Mouse (Mus musculus) lung, postnatal 0 days (tissue): ENCODE measurements around the gene Tubg2. TPM values are rescaled to one million over a fixed set of nuclear protein-coding genes. Genes with fewer than 3 reads are reported as not detected.

ENCODE experiments used
- ATAC-seq: fragments of 200-750 bp; cut with Nextera tagmentation; 2 replicates; pipeline ENCODE4 v1.8.0; 2017; ENCODE audit warnings: moderate library complexity
- DNase-seq: peaks from one replicate; pipeline ENCODE4 v3.0.0-alpha.2; 2016; ENCODE audit warnings: low spot score
- H3K27ac ChIP-seq: fragments of 300-500 bp; sonication (generic); 2 replicates; pipeline ENCODE4 v1.5.1; 2014; ENCODE audit warnings: antibody characterized with exemption, mild to moderate bottlenecking, low read length, mixed read lengths
- H3K27me3 ChIP-seq: fragments of 300-500 bp; sonication (generic); replicated peaks from 2 replicates; pipeline ENCODE4 v1.6.1; 2014; ENCODE audit warnings: low read length, mixed read lengths; ENCODE audit not compliant: insufficient read depth
- H3K36me3 ChIP-seq: fragments of 300-500 bp; sonication (generic); 2 replicates; pipeline ENCODE4 v1.6.1; 2014; ENCODE audit warnings: low read length, mixed read lengths; ENCODE audit not compliant: insufficient read depth
- H3K4me1 ChIP-seq: fragments of 300-500 bp; sonication (generic); 2 replicates; pipeline ENCODE4 v1.6.1; 2014; ENCODE audit warnings: antibody characterized with exemption, low read depth, low read length, mixed read lengths; ENCODE audit not compliant: insufficient read depth
- H3K4me2 ChIP-seq: fragments of 300-500 bp; sonication (generic); replicated peaks from 2 replicates; pipeline ENCODE4 v1.6.1; 2014; ENCODE audit warnings: low read depth, mild to moderate bottlenecking, low read length, moderate library complexity, mixed read lengths
- H3K4me3 ChIP-seq: fragments of 300-500 bp; sonication (generic); 2 replicates; pipeline ENCODE4 v1.5.1; 2014; ENCODE audit warnings: low read depth, low read length
- H3K9ac ChIP-seq: fragments of 300-500 bp; sonication (generic); replicated peaks from 2 replicates; pipeline ENCODE4 v1.6.1; 2014; ENCODE audit warnings: low read depth, mild to moderate bottlenecking
- H3K9me3 ChIP-seq: fragments of 300-500 bp; sonication (generic); 2 replicates; pipeline ENCODE4 v1.6.1; 2016; ENCODE audit warnings: low read length, mixed read lengths
- CTCF ChIP-seq: IDR thresholded peaks from 2 replicates; pipeline ENCODE4 v1.5.1; 2016; ENCODE audit warnings: antibody characterized with exemption, mild to moderate bottlenecking
- EP300 ChIP-seq: IDR thresholded peaks from 2 replicates; pipeline ENCODE4 v1.6.1; 2016; ENCODE audit warnings: antibody characterized with exemption, mild to moderate bottlenecking, control low read depth
- WGBS: fragments of 180-500 bp; shearing (Covaris S2); extraction: QIAGEN DNeasy Blood & Tissue Kit; methylation state at CpG from one replicate; pipeline ENCODE4 v1.1.7; 2014; 5-methylcytosine and 5-hydroxymethylcytosine counted together
- polyA plus RNA-seq: library from polyadenylated mRNA; unstranded; fragments of >200 nt; fragmentation: Nextera tagmentation; extraction: Ambion mirVana; gene quantifications from 2 replicates; pipeline ENCODE4 v1.2.1, GENCODE M21; 2015

Tubg2 gene
- polyA plus RNA-seq, 1 experiment from 2014 or later, result 2.3 TPM

DNA sequence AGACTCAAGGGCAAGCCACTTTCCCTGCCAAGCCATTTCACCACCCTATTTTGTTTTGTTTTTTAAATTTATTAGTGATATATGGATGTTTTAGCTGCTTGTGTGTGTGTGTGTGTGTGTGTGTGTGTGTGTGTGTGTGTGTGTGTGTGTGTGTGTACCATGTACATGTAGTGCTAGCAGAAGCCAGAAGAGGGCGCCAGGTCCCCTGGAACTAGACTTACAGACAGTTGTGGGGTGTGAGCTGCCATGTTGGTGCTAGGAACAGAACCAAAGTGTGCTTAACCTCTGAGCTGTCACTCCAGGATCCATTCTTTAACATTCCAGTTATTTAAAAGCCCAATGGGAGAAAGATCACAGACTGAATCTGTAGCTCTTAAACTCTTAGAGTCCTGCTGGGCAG is 28.6 kb upstream of the Tubg2 start:
- no peak overlapping the region for H3K27ac ChIP-seq
- no peak overlapping the region for H3K4me2 ChIP-seq
- no peak for ATAC-seq
- H3K9me3 ChIP-seq, result no peaks in the 10 kb centered on the region
- TF ChIP-seq EP300, result no peak
- peak; percentile 33; the same call in 1 of the 2 replicates for TF ChIP-seq CTCF
- H3K4me1 ChIP-seq, result no peaks in the 10 kb centered on the region
- no peak overlapping the region for H3K9ac ChIP-seq
- H3K27me3 ChIP-seq, result no peaks in the 10 kb centered on the region
- WGBS, result 67% methylated on average over 1 of the region's 1 CpGs
- DNase-seq, result no peak
- H3K4me3 ChIP-seq, result no peak overlapping the region
- H3K36me3 ChIP-seq, result no peaks in the 10 kb centered on the region; the same call in 1 of the 2 replicates

DNA sequence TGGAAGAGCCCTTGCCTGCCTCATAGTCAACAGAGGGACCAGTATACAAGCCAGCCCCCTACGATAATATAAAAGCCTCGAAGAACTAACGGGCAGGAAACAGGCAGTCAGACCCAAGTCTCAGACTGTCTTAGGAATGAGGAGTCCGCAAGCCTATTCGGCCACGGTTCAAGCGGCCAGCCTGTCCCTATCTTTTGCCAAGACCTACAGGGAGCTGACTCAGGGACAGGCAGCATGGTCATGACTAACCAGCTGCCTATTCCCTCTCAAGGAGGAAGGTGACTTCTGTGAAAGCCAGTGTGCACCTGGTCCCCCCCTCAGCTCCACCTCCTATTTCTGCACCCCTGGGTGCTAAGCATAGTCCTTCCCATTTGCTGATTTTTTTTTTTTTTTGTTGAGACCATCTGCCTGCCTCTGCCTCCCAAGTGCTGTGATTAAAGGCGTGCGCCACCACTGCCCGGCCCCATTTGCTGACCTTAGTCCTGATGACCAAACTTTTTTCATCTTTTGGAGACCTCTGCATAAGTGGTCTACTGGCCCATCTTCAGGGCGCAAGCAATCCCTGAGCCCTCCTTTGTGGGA is 26.6 kb upstream of the Tubg2 start:
- Histone ChIP-seq H3K27ac (no peak overlapping the region), H3K4me1 (no peaks in the 10 kb centered on the region), H3K9ac (no peak overlapping the region), H3K9me3 (no peaks in the 10 kb centered on the region), H3K27me3 (no peaks in the 10 kb centered on the region), H3K4me3 (no peak overlapping the region), H3K36me3 (no peaks in the 10 kb centered on the region; the same call in 1 of the 2 replicates), H3K4me2 (no peak overlapping the region)
- 73% methylated on average over 11 of the region's 11 CpGs for WGBS
- no peak for DNase-seq
- ATAC-seq, result no peak
- TF ChIP-seq EP300 (no peak), CTCF (no peak)

DNA sequence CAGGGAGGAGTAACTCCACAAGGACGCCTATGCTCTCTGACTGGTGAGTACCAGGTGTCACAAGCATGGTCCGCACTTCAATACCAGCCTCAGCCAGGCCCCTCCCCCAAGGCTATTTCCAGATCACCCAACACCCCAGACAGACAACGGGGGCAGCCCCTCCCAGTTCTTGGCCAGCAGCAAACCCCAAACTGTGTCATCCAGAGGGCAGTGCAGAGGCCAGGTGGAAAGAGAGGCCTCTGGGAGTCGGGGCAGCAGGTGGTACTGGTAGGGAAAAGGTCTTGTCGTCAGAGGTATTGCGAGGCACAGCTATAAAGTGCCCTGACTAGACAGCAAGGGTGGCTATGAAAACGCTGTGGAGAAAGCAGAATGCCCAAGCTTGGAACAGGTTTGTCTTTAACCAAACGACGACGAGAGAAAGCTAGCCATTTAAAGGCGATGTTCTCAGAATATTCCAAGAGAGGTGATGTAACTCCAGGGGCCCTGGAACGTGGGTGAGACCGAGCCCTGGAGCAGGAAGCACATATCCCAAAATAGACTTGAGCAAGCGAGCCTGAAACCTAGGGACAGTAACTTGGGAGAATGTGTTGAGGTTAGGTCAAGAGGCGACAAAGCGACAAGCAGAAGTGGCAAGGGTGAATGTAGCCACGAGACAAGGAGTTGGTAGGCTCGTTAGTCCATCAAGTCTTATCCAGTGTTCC is 25.5 kb upstream of the Tubg2 start:
- 31% methylated on average over 18 of the region's 18 CpGs for WGBS
- TF ChIP-seq EP300 (no peak), CTCF (no peak)
- ATAC-seq (peak; percentile 46; the same call in 1 of the 2 replicates), DNase-seq (peak; percentile 26)
- H3K9ac ChIP-seq, result no peak overlapping the region
- no peaks in the 10 kb centered on the region for H3K9me3 ChIP-seq
- no peaks in the 10 kb centered on the region; the same call in 1 of the 2 replicates for H3K36me3 ChIP-seq
- no peaks in the 10 kb centered on the region for H3K4me1 ChIP-seq
- H3K27ac ChIP-seq, result no peak overlapping the region
- no peaks in the 10 kb centered on the region for H3K27me3 ChIP-seq
- H3K4me3 ChIP-seq, result no peak overlapping the region
- no peak overlapping the region for H3K4me2 ChIP-seq

DNA sequence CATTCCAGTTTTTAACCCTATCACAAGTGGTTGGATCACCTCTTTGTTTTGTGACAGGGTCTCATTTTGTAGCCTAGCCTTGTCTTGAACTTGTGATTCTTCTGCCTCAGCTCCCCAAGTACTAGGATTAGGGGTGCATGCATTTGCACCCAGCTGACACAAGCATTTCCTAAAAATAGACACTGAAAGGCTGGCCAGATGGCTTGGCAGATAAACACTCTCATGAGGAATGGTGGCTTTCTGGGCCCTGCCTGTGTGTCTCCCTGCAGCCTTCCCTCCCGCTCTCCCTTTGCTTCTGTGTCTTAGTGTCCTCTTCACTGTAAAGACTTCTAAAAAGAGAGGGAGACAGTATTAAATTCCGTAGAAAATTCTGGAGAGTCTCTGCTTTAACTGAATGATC is 24.5 kb upstream of the Tubg2 start:
- DNase-seq (no peak), ATAC-seq (no peak)
- 91% methylated on average over 2 of the region's 2 CpGs for WGBS
- no peak overlapping the region for H3K4me2 ChIP-seq
- H3K27ac ChIP-seq, result no peak overlapping the region
- no peak overlapping the region for H3K4me3 ChIP-seq
- H3K36me3 ChIP-seq, result no peaks in the 10 kb centered on the region
- H3K9ac ChIP-seq, result no peak overlapping the region
- no peaks in the 10 kb centered on the region for H3K27me3 ChIP-seq
- H3K4me1 ChIP-seq, result no peaks in the 10 kb centered on the region
- no peaks in the 10 kb centered on the region for H3K9me3 ChIP-seq
- TF ChIP-seq CTCF, result no peak
- no peak for TF ChIP-seq EP300

DNA sequence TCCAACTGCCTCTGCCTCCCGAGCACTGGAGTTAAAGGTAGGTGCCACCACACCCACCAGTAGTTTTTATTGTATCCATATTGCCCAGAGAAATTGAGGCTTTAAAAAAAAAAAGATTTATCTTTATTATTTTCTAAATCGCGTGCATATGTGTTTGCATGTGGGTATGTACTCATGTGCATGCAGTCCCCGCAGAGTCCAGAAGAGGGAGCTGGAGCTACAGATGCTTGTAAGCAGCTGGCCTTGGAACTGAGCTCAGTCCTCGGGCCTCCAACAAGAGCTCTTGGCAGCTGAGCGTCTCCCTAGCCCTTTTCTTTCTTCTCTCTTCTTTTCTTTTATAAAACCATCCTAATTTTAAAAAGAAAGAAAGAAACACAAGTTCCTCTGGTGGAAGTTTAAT is 24.0 kb upstream of the Tubg2 start:
- Histone ChIP-seq H3K27me3 (no peaks in the 10 kb centered on the region), H3K36me3 (no peaks in the 10 kb centered on the region), H3K4me2 (no peak overlapping the region), H3K9me3 (no peaks in the 10 kb centered on the region), H3K4me1 (no peaks in the 10 kb centered on the region), H3K9ac (no peak overlapping the region), H3K27ac (no peak overlapping the region), H3K4me3 (no peak overlapping the region)
- DNase-seq, result peak; percentile 37
- ATAC-seq, result no peak
- 83% methylated on average over 6 of the region's 6 CpGs for WGBS
- TF ChIP-seq EP300 (no peak), CTCF (peak; percentile 62)

DNA sequence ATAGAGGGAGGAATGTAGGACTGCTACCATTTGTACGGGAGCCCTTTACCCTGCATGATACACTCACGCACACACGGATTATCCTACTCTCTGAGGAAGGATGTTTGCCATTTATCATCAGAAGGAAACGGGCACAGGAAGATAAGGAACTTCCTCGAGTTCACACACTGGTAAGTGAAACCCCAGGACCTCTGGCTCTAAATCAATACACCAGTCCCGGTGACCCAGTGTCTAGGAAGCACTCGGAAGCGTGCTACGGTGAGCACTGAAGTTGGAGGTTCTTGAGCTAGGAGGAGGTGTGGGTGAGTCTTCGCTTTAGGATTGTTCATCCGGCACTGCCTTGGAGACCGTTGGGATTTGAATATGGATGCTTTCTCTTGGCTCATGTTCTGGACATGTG is 22.7 kb upstream of the Tubg2 start:
- TF ChIP-seq EP300, result no peak
- TF ChIP-seq CTCF, result no peak
- Histone ChIP-seq H3K4me2 (no peak overlapping the region), H3K27ac (no peak overlapping the region), H3K4me3 (no peak overlapping the region), H3K9ac (no peak overlapping the region), H3K36me3 (no peaks in the 10 kb centered on the region), H3K4me1 (no peaks in the 10 kb centered on the region), H3K9me3 (no peaks in the 10 kb centered on the region), H3K27me3 (no peaks in the 10 kb centered on the region)
- ATAC-seq, result peak; percentile 56
- WGBS, result 36% methylated on average over 12 of the region's 12 CpGs
- peak; percentile 44 for DNase-seq
